Mouse (Mus musculus) lung, adult 2 months (tissue): Measurements from ENCODE around the gene Nek8. TPM values are rescaled to one million over a fixed set of nuclear protein-coding genes. Genes with fewer than 3 reads are reported as not detected.

Source experiments
- DNase-seq: peaks from one replicate; pipeline ENCODE4 v3.0.0; 2022
- H3K4me1 ChIP-seq: fragments of 200-500 bp; 2 replicates; pipeline ENCODE4 v1.6.1; 2011; ENCODE audit warnings: low read length; ENCODE audit not compliant: control insufficient read depth, insufficient read depth
- H3K4me3 ChIP-seq: fragments of 200-500 bp; replicated peaks from 2 replicates; pipeline ENCODE3; 2011; ENCODE audit warnings: low read depth, mild to moderate bottlenecking, control low read depth, low read length; ENCODE audit errors: extremely low read depth
- CTCF ChIP-seq: fragments of 200-500 bp; IDR thresholded peaks from 2 replicates; pipeline ENCODE4 v1.5.1; 2011; ENCODE audit warnings: mild to moderate bottlenecking, low read length, control low read depth; ENCODE audit not compliant: insufficient read depth
- POLR2A ChIP-seq: fragments of 200-500 bp; IDR thresholded peaks from 2 replicates; pipeline ENCODE4 v1.6.1; 2011; ENCODE audit warnings: low read depth, mild to moderate bottlenecking, control low read depth, low read length, borderline replicate concordance; ENCODE audit errors: extremely low read depth
- WGBS: fragments of 180-500 bp; shearing (Covaris S2); methylation state at CpG from one replicate; pipeline ENCODE4 v1.1.7; 2018; 5-methylcytosine and 5-hydroxymethylcytosine counted together
- polyA plus RNA-seq: library from polyadenylated mRNA; depleted of rRNA; stranded (reverse); fragments of >200 nt; gene quantifications from 2 replicates; pipeline ENCODE4 v1.2.3, GENCODE M21; 2012

Gene Nek8
- polyA plus RNA-seq, 1 experiment: 18.9 TPM

GRCm38 (mm10) chr11:78161169-78161568 lies 15.3 kb downstream of the Nek8 start:
- peaks cover 10% of the 10 kb centered on the region for H3K4me1 ChIP-seq
- DNase-seq: no peak
- no peak overlapping the region for H3K4me3 ChIP-seq
- no peak for TF ChIP-seq CTCF
- TF ChIP-seq POLR2A: no peak
- 87% methylated on average over 14 of the region's 14 CpGs for WGBS

GRCm38 (mm10) chr11:78160675-78161074 lies 15.8 kb downstream of the Nek8 start:
- no peak for TF ChIP-seq POLR2A
- no peak for TF ChIP-seq CTCF
- Histone ChIP-seq H3K4me3 (no peak overlapping the region), H3K4me1 (peaks cover 10% of the 10 kb centered on the region)
- 71% methylated on average over 3 of the region's 3 CpGs for WGBS
- DNase-seq: no peak

GRCm38 (mm10) chr11:78160171-78160570 lies 16.3 kb downstream of the Nek8 start:
- Histone ChIP-seq H3K4me3 (no peak overlapping the region), H3K4me1 (peaks cover 10% of the 10 kb centered on the region)
- DNase-seq: no peak
- TF ChIP-seq POLR2A (no peak), CTCF (no peak)
- 71% methylated on average over 18 of the region's 18 CpGs for WGBS

GRCm38 (mm10) chr11:78159557-78159956 lies 16.9 kb downstream of the Nek8 start:
- no peak for DNase-seq
- TF ChIP-seq CTCF: 0 out of 2 replicates have a peak, but pooled peaks have one; percentile 2
- no peak for TF ChIP-seq POLR2A
- 59% methylated on average over 7 of the region's 7 CpGs for WGBS
- Histone ChIP-seq H3K4me1 (peaks cover 9% of the 10 kb centered on the region), H3K4me3 (no peak overlapping the region)

- TF ChIP-seq CTCF (peak; percentile 100), POLR2A (no peak)
- WGBS: 15% methylated on average over 2 of the region's 2 CpGs
- Histone ChIP-seq H3K4me3 (no peak overlapping the region), H3K4me1 (peaks cover 7% of the 10 kb centered on the region)
- peak; percentile 58 for DNase-seq
Measured at GRCm38 (mm10) chr11:78159096-78159495, 17.4 kb downstream of the Nek8 start.

- TF ChIP-seq CTCF: no peak
- no peak for TF ChIP-seq POLR2A
- Histone ChIP-seq H3K4me3 (no peak overlapping the region), H3K4me1 (peaks cover 13% of the 10 kb centered on the region)
- 82% methylated on average over 6 of the region's 6 CpGs for WGBS
- DNase-seq: no peak
Measured at GRCm38 (mm10) chr11:78156156-78156699, 20.2 kb downstream of the Nek8 start.

GRCm38 (mm10) chr11:78155674-78156073 lies 20.8 kb downstream of the Nek8 start:
- TF ChIP-seq POLR2A: no peak
- TF ChIP-seq CTCF: no peak
- Histone ChIP-seq H3K4me3 (no peak overlapping the region), H3K4me1 (peaks cover 13% of the 10 kb centered on the region)
- 86% methylated on average over 5 of the region's 5 CpGs for whole genome bisulfite sequencing
- DNase-seq: no peak

- no peak for DNase-seq
- H3K4me1 ChIP-seq: peaks cover 13% of the 10 kb centered on the region; the same call in 1 of the 2 replicates
- no peak overlapping the region for H3K4me3 ChIP-seq
- no peak for TF ChIP-seq POLR2A
- TF ChIP-seq CTCF: no peak
- WGBS: 75% methylated on average over 13 of the region's 13 CpGs
Measured at GRCm38 (mm10) chr11:78153778-78154177, 22.7 kb downstream of the Nek8 start.

- Histone ChIP-seq H3K4me1 (peaks cover 13% of the 10 kb centered on the region; the same call in 1 of the 2 replicates), H3K4me3 (no peak overlapping the region)
- TF ChIP-seq CTCF: no peak
- TF ChIP-seq POLR2A: no peak
- DNase-seq: no peak
- WGBS: 28% methylated on average over 9 of the region's 9 CpGs
Measured at GRCm38 (mm10) chr11:78152299-78153231, 23.9 kb downstream of the Nek8 start.

GRCm38 (mm10) chr11:78151161-78151560 lies 25.3 kb downstream of the Nek8 start:
- Histone ChIP-seq H3K4me3 (no peak overlapping the region), H3K4me1 (peaks cover 13% of the 10 kb centered on the region; the same call in 1 of the 2 replicates)
- 50% methylated on average over 1 of the region's 1 CpGs for WGBS
- no peak for DNase-seq
- TF ChIP-seq CTCF (peak; percentile 55; the same call in 1 of the 2 replicates), POLR2A (no peak)
